In the genomic region with DNA sequence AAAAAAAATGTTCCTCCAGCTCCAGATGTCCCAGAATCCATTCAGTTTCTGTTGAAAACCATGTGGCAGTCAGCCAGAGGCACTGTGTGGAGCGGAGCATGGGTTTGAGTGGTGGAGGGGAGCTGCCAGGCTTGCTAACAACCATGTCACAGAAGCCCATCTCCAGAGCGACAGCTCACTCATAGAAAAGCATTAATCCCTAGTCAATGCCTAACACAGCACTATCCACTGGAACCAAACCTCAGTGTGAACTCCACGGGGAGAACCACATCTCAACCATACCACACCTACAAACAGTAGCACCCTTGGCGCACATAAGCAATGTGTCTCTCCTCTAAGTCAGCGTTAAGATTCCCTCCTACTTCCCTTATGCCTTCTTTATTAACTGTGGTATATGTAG, we compare ENCODE assay signal across 13 mouse cellular contexts. TPM values are rescaled to one million over a fixed set of nuclear protein-coding genes. Genes with fewer than 3 reads are reported as not detected.
A peak's percentile ranks its signal among the peaks of the same experiment; 100 is the strongest.
DNase-seq lines count a peak whose midpoint lies in the region; ATAC-seq and TF ChIP-seq lines count a peak whose summit lies in the region.
"Had no signal": no experiment of that assay in that cellular context is flagged by ENCODE, and none has a peak within 500 bp of the region (broad histone marks: within the 10 kb centered on the region; RNA-seq: fewer than 3 reads in every experiment).

A gene (minus strand): TSS at position 80 of the 400 bp plus-strand sequence.

- no peak within 1 kb of the TSS for H3K9ac ChIP-seq in forebrain, postnatal 0 days
- H3K9ac ChIP-seq in forebrain, embryonic 13.5 days, result no peak within 1 kb of the TSS
- H3K9ac ChIP-seq in stomach, postnatal 0 days (ENCODE audit: low read length), result no peak within 1 kb of the TSS; the same call in 1 of the 2 replicates

- no peak within 1 kb of the TSS for H3K4me3 ChIP-seq in forebrain, postnatal 0 days (ENCODE audit: low read depth, low read length)
- no peak within 1 kb of the TSS for H3K4me3 ChIP-seq in forebrain, embryonic 13.5 days
- H3K4me3 ChIP-seq in megakaryocyte, embryonic 14.5 days (replicated peaks), result peak within 1 kb of the TSS; percentile 34
- no peak within 1 kb of the TSS for H3K4me3 ChIP-seq in stomach, postnatal 0 days (ENCODE audit: low read depth, low read length)

- no peaks in the 10 kb centered on the region for H3K27me3 ChIP-seq in forebrain, postnatal 0 days (ENCODE audit: insufficient read depth, low read length)
- no peaks in the 10 kb centered on the region for H3K27me3 ChIP-seq in forebrain, embryonic 13.5 days
- H3K27me3 ChIP-seq in megakaryocyte, embryonic 14.5 days (replicated peaks), result peaks cover 5% of the 10 kb centered on the region
- no peaks in the 10 kb centered on the region for H3K27me3 ChIP-seq in stomach, postnatal 0 days (ENCODE audit: control insufficient read depth, insufficient read depth, low read length)

- no peak for TF ChIP-seq CTCF in forebrain, postnatal 0 days (IDR thresholded peaks at IDR 0.05; ENCODE audit: low read depth)
- TF ChIP-seq CTCF in stomach, postnatal 0 days (IDR thresholded peaks at IDR 0.05; ENCODE audit: low read depth), result no peak

- H3K9me3 ChIP-seq in forebrain, postnatal 0 days (ENCODE audit: low read length), result no peaks in the 10 kb centered on the region
- H3K9me3 ChIP-seq in forebrain, embryonic 13.5 days (replicated peaks), result no peaks in the 10 kb centered on the region
- H3K9me3 ChIP-seq in megakaryocyte, embryonic 14.5 days, result peaks cover 9% of the 10 kb centered on the region; the same call in 1 of the 2 replicates
- H3K9me3 ChIP-seq in stomach, postnatal 0 days (ENCODE audit: control insufficient read depth, low read length), result no peaks in the 10 kb centered on the region

- no peak within 1 kb of the TSS for H3K27ac ChIP-seq in forebrain, postnatal 0 days (ENCODE audit: low read depth, low read length)
- H3K27ac ChIP-seq in forebrain, embryonic 13.5 days, result no peak within 1 kb of the TSS
- H3K27ac ChIP-seq in stomach, postnatal 0 days (replicated peaks), result 0 out of 2 replicates have a peak within 1 kb of the TSS, but pooled peaks have one; percentile 35

- ATAC-seq in forebrain, postnatal 0 days, result peak; percentile 37
- no peak for ATAC-seq in forebrain, embryonic 13.5 days
- ATAC-seq in megakaryocyte, adult 5-6 weeks (ENCODE audit: poor library complexity, severe bottlenecking), result no peak
- 0 out of 2 replicates have a peak, but pooled peaks have one; percentile 26 for ATAC-seq in stomach, postnatal 0 days (ENCODE audit: low FRiP score, low TSS enrichment)

- H3K4me2 ChIP-seq in forebrain, postnatal 0 days (ENCODE audit: low read depth), result no peak within 1 kb of the TSS
- H3K4me2 ChIP-seq in forebrain, embryonic 13.5 days, result no peak within 1 kb of the TSS
- no peak within 1 kb of the TSS; the same call in 1 of the 2 replicates for H3K4me2 ChIP-seq in stomach, postnatal 0 days (replicated peaks; ENCODE audit: low read depth)

- TF ChIP-seq EP300 in stomach, postnatal 0 days (optimal IDR thresholded peaks at IDR 0.05), result no peak

- DNase-seq in forebrain, postnatal 0 days, result peak; percentile 31
- DNase-seq in left cerebral cortex, postnatal 10 days (ENCODE audit: extremely low spot score in 1 of 2, low spot score in 2 of 2), result peak; percentile 27 to 50
- peak; percentile 11 for DNase-seq in stomach, postnatal 0 days (ENCODE audit: low spot score)
- DNase-seq in ovary, postnatal 36 days (ENCODE audit: low spot score), result no peak
- no peak for DNase-seq in thymus, postnatal 4 days

- no peaks in the 10 kb centered on the region for H3K36me3 ChIP-seq in forebrain, postnatal 0 days (ENCODE audit: insufficient read depth)
- no peaks in the 10 kb centered on the region for H3K36me3 ChIP-seq in forebrain, embryonic 13.5 days (ENCODE audit: poor library complexity, severe bottlenecking)
- H3K36me3 ChIP-seq in megakaryocyte, embryonic 14.5 days (replicated peaks; ENCODE audit: low read length), result peaks cover 20% of the 10 kb centered on the region
- 0 out of 2 replicates have a peak, but pooled peaks cover 2% of the 10 kb centered on the region for H3K36me3 ChIP-seq in stomach, postnatal 0 days (ENCODE audit: control insufficient read depth, insufficient read depth, low read length)

- intact Hi-C loops in left cerebral cortex, postnatal 10 days (cut with DNase I), result loop anchor here (2.0 to 10.0 kb wide), 2 partner anchors 98 to 182 kb away; no protein-coding TSS in a partner anchor

- H3K4me1 ChIP-seq in forebrain, postnatal 0 days (ENCODE audit: insufficient read depth), result no peaks in the 10 kb centered on the region
- H3K4me1 ChIP-seq in forebrain, embryonic 13.5 days, result no peaks in the 10 kb centered on the region
- peaks cover 26% of the 10 kb centered on the region for H3K4me1 ChIP-seq in megakaryocyte, embryonic 14.5 days
- 0 out of 2 replicates have a peak, but pooled peaks cover 2% of the 10 kb centered on the region for H3K4me1 ChIP-seq in stomach, postnatal 0 days (replicated peaks; ENCODE audit: control insufficient read depth, insufficient read depth)

- 52% methylated on average over 5 of the region's 5 CpGs for WGBS in forebrain, postnatal 0 days
- 64% methylated on average over 5 of the region's 5 CpGs for WGBS in forebrain, embryonic 13.5 days
- WGBS in stomach, postnatal 0 days, result 53% methylated on average over 5 of the region's 5 CpGs

RNA-seq across cellular contexts. Expression of the gene that starts here (rescaled TPM):
- total RNA-seq in forebrain, postnatal 0 days (2014; rRNA removed), result not detected in 2 replicates
- polyA plus RNA-seq in forebrain, postnatal 0 days (2015; fragmentation: Nextera tagmentation; extraction: Ambion mirVana), result not detected in 2 replicates
- not detected in 2 replicates for polyA plus RNA-seq in forebrain, embryonic 13.5 days (2015; fragmentation: Nextera tagmentation; extraction: Ambion mirVana)
- polyA plus RNA-seq in megakaryocyte, embryonic 14.5 days (2012; ENCODE audit: insufficient read depth, low replicate concordance), result not detected in 2 replicates
- total RNA-seq in megakaryocyte, adult 5-6 weeks (2015), result not detected in 2 replicates
- total RNA-seq in megakaryocyte, adult 5-6 weeks (2017), result not detected in 2 replicates
- total RNA-seq in left cerebral cortex, postnatal 10 days (2021), result not detected
- polyA plus RNA-seq in stomach, postnatal 0 days (2015; fragmentation: Nextera tagmentation; extraction: Ambion mirVana), result not detected in 2 replicates
- total RNA-seq: adrenal gland, postnatal 10 days; left cerebral cortex, adult 8-10 months had no signal
- polyA plus RNA-seq: CD4-positive, CD25-positive, alpha-beta regulatory T cell, adult 4 months; forebrain, embryonic 11.5 days; stomach, embryonic 14.5 days had no signal

Comparison
In these comparisons a context has a peak if more than half of its experiments do, and no peak if none do; other contexts are left out.
1. Peak in DNase-seq and ATAC-seq in forebrain, postnatal 0 days; RNA of the gene not detected or under 1 TPM.
2. Peak in DNase-seq in left cerebral cortex, postnatal 10 days; RNA of the gene not detected or under 1 TPM.
3. Peak in DNase-seq, ATAC-seq and H3K27ac ChIP-seq in stomach, postnatal 0 days; RNA of the gene not detected or under 1 TPM.